Mouse (Mus musculus) kidney, postnatal 10 days (tissue): ENCODE data around the gene Slc3a1.
A peak's percentile ranks its signal among the peaks of the same experiment; 100 is the strongest.

Experiments used
- DNase-seq: peaks from one replicate; pipeline ENCODE4 v3.0.0; 2021; ENCODE audit warnings: mixed read lengths

Gene Slc3a1

DNA sequence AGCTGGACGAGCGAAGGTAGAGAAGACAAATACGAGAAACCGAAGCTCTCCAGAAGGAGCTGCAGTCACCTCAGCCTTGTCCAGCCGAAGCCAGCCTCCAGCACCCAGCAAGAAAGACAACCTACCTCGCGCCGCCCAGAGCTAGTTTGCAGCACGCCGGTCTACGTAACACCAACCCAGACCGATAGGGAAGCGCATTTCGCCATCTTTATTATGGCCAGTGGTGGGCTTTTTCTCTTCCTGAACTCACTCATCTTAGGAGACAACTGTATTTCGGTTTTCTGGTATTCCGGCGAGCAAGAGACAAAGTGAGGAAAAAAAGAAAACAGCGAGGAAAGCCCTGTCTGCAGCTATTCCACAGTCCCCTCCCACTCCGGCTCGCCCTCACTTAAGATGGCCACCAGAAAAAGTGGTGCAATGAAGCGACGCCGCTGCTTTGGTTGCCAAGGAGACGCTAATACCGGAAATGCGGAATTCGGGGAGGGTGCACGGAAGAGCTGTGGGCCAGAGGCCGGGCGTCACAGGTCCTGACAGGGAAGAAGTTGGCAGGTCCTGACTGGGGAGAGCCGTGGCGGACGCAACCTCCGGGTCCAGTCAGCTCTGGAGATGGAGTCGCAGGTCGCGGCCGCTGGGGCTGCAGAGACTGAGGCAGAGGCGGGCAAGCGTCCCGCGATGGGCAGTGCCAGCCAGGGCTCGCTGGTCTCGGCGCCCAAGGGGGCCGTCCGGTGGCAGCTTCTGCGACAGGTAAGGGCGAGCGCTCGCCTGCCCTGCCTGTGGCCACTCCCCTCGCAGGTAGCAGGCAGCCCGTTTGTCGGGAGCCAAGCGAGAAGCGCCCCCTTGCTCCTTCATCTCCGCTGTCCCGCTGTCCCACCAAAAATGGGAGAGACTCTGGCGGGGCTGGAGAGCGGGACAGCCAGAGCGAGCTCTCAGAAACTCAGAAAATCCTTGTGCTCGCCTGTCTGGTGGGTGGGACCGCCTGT, 62.2 kb downstream of the Slc3a1 start, which contains the start of the genes Prepl and Camkmt:
Gene Prepl, minus strand, starts transcription at position 122 of the 980 bp plus-strand sequence.
Gene Camkmt, plus strand, starts transcription at position 433 of the 980 bp plus-strand sequence.
- DNase-seq, result peak; percentile 97

DNA sequence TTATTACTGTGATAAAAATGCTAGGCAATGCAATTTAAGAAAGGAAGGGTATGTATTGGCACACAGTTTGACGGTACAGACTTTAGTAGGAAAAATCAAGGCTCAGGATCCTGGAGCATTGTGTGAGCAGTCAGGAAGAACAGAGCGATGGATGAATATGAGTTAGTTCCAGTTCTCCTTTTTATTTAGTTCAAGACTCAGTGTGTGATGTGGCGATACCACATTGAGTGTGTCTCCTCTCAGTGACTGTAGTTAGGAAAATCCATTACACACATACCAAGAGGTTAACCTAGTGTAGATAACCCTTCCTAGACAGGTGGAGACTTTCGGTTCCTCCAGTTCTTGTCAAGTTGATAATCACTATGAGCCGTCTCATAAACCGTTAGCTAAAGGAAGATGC, 63.6 kb downstream of the Slc3a1 start:
- DNase-seq, result no peak

DNA sequence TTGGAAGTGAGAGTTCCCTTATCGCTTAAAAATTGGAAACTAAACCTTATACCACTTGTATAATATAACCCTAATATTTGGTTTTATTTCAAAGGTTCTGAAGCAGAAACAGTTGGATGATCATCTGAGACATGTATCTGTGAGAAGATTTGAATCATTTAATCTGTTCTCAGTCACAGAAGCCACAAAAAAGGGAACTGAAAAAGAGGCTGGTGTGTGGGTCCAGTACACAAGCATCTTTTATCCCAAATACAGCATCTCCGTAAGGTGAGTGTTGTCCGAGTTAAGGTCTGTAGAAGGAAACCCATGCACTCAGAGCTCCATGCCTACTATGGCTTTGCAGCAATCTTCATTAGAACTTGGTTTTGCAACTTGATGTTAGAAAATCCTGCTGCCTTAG, 68.2 kb downstream of the Slc3a1 start:
- no peak for DNase-seq

DNA sequence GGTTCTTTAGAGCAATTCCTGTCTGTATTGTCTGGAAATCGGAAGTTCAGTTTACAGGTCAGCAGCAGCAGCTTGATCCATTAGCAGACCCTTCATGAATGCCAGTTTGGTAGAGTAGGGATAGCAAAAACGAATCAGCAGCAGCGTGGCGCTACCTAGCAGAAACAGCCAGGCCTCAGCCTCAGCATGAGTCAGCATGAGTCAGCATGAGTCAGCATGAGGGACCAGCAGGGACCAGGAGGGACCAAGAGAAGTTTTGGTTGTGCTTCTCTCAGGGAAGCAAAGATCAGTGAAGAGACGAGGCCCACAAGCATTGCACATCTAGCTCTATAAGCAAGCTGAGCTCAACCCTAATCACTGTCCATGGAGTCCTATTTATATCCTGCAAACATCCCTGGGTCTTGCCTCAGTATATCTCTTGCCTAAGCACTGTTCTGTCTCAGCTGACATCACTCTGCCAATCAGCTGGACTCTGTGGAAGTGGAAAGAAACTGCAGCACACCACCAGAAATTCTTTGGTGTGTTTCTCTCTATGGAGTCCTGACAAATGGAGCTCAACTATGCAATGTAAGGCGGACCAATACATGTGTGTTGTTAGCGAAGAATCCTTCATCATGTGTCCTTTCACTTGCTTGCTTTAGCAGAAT, 70.6 kb downstream of the Slc3a1 start:
- no peak for DNase-seq

DNA sequence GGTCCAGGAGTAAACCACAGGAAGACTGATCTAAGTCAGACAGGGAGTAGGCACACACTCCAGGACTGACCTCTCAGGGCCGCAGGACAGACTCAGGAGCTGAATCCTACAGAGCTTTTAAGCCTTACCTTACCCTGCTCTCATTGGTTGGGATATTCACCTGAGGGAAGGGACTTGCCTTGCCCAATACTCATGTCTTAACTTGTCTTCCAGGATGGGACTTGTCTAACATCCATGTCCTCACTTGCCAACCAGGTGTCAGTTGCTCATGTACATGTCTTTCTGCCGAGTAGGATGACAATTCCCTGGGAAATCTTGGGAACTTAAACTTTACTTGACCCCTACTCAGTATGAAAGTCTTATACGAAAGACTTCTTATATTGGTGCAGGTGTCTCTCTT, 72.1 kb downstream of the Slc3a1 start:
- no peak for DNase-seq

DNA sequence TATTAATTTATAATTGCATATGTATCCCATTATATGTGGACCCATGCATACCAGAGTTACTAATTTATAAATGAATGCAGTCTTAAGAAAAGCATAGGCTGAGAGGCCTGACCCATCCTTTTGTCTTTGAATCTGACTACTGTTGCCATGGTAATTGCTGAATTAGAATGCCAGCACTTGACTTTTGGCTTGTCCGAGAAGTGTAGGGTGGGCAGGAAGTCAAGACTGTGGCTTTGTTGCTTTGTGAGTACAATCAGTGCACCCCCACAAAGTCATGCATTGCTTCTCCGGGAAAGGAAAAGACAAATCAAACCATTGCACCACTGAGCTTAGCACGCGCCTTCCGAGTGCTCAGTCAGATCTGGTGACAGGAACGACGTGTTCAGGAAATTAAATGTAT, 73.6 kb downstream of the Slc3a1 start:
- no peak for DNase-seq

DNA sequence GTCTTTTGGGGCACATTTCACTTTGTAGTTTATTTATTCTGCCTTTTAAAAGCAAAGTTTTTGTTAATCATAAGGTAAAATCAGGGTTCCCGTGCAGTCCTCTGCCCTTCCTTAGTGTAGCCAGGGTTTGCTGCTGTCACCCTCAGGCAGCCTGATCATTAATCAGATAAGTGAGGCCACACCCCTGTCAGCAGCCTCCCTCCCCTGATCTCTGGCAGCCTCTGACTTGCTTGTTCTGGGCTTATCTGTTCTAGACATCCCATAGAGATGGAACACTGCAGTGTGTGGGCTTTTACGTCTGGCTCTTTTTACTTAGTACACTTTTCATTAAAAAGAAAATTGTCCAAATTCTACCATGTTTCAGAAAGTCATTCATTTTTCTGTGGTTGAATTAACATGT, 75.1 kb downstream of the Slc3a1 start:
- no peak for DNase-seq

DNA sequence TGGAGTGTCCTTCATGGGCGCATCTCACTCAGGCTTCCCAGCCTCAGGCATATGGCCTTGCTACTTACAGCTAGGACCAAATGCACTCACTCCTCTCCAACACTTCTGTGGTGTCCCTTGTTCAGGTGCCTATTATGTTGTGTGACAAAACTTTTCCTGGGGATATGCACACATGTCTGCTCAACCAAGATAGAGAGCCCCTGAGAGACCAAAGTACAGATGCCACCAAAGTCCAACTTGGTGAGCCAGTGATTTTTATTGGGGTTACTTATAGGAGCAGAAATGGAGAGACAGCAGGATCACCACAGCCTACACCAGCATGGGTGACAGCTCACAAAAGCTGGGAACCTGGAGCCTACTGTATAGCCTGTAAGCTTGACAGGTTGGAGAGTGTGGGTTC, 82.5 kb downstream of the Slc3a1 start:
- DNase-seq, result no peak

DNA sequence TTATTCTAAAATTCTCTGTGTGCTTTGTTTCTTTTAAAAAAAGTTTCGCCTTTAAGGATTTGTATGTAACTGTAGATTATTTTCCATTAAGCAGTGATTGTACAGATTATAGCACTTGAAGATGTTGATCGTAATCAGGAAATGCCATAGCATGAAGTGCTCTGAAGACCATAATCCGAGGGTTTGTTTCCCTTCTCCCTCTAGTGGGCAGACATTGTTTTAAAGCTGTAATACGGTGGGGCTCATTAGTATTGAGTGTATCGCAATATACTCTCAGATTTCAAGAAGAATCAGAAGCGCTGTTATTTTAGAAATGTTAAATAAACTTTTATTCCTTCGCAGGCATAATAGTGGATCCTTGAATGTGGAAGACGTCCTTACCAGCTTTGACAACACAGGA, 85.3 kb downstream of the Slc3a1 start:
- no peak for DNase-seq
